Mouse (Mus musculus): ENCODE data around the gene Itga8.

Gene Itga8

DNA sequence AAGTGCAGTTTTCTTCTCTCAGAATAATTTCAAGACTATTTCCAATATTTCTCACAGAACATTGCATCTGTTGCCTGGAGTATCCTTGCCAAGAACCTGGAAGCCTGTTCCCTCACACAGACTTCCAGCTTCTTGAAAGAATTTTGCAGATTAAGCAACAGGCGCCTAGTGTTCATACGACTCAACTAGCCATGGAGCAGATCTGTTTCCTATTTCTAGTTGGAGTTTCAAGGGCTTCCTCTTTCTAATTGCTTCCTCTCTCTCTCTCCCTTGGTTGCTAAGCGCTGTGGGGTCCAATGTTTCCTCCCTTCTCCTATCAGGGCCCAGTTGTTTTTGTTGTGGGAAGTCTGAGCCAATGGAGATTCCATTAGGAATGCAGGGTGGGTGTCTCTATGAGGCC, 7.7 kb downstream of the Itga8 start:
- DNase-seq (ENCODE audit: low read depth, low spot score): no peak

DNA sequence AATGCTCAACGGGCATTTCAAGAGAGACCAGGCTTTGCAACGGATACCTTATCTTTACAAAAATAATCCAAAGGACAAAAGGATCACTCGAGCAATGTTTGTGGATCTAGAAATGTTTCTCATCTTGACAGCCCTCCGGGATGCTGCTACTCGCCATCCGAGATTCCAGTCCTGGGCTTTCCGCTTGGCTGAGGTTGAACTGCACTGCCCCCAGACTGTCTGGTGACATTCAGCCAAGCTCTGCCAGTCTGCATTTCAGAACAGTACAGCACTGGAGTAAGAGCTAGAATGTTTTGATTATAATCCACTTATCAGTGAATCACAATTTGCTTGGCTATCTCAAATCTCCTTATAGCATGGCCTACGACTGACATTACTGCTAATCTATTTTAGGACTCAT, 8.3 kb downstream of the Itga8 start:
- DNase-seq (ENCODE audit: low read depth, low spot score): no peak

DNA sequence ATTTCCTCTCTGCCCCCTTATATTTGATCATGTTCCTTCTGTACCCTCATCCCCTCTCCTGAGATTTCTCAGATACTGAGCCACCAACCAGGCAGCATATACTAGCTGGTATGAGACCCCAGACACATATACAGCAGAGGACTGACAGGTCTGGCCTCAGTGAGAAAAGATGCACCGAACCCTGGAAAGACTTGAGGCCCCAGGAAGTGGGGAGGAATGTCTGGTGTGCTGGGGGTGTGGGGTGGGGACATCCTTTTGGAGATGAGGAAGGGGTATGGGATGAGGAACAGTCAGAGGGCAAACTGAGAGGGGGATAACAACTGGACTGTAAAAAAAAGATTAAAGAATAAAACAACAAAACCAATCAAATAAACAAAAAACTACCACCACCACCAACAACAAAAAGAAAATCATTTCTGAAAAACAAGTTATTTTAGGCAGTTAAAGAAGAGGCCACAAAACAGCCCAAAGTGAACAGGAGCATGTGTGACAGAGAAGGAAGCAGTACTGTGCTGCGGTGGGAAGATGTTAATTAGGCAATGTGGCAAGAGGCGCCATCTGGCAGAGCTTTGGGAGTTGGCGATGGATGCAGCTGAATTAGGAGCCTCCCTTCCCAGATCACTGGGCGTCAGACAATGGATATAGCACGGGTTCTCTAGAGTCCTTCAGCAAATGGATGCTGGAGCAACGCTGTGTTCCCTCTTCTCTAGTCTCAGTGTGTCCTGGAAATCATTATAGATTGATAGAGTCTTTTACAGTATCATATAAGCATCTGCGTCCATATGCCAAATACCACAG, 9.5 kb downstream of the Itga8 start:
- no peak for DNase-seq (ENCODE audit: low read depth, low spot score)

DNA sequence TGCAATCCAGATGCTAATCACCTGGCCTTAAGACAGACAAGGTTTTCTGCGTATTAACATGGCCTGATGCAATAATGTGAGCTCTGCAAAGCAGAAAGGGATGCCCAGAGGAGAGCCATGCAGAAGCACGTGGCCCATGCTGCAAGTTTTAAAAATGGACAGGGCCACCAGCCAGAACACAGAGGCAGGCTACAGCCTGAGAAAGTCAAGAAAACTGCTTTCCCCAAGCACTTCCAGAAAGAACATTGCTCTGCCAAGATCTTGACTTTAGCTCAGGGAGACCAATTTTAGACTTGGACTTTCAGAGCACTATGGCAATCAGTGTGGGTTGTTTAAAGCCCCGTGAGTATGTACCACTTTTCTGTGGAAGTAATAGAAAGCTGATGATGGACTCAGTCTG, 11.5 kb downstream of the Itga8 start:
- DNase-seq (ENCODE audit: low read depth, low spot score): no peak

DNA sequence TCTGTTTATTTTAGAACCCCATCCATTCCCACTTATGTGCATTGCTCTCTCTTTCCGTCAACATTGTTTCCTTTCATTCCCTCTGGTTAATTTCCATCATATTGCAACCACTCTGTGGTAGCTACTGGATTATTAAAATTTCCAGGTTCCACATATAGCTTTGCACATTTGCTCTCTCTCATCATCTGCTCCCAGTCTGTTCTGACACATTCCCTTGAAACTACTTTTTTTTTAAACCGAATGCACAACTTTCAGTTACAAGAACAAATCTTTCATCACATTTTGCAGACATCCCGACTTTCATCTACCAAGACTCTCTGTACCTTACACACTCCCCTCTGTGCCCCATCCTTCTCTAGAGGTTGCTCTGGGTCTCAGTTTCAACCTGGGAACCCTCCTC, 13.9 kb downstream of the Itga8 start:
- no peak for DNase-seq (ENCODE audit: low read depth, low spot score)

DNA sequence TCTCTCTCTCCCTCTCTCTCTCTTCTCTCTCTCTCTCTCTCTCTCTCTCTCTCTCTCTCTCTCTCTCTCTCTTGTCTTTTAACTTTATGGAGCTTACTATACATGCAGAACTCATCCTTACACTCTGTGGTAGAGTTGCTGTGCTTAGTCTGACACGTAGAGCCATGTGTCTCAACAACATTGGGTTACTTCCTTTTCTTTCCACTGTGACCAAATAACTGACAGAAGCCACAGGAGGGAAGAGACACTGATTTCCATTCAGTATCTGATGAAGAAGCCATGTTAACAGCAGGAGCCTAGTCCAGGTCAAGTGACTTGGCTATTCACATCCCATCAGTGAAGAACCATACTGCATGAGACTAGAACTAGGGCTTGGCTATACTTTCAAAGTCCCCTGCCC, 21.1 kb downstream of the Itga8 start:
- DNase-seq (ENCODE audit: low read depth, low spot score): no peak

DNA sequence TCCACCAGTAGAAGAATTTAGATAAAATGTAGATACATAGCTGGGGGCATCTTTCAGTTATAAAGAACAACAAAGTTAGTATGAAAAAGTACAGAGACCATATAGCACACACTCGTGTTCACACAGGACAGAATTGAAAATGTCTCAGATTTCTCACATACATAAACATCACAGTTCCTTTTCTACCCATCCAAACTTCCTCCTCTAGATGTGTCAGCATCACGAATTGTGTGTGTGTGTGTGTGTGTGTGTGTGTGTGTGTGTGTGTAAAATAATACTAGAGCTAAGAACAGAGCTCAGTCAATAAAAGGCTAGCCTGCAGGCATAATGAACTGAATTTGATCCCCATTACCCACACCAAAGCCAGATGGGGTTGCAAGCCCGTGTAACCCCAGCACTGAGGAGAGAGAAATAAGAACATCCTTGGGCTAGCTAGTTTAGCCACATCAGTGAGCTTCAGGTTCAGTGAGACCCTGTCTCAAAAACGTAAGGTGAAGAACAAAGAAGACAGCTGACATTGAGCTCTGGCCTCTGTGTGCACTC, 22.6 kb downstream of the Itga8 start:
- no peak for DNase-seq (ENCODE audit: low read depth, low spot score)

DNA sequence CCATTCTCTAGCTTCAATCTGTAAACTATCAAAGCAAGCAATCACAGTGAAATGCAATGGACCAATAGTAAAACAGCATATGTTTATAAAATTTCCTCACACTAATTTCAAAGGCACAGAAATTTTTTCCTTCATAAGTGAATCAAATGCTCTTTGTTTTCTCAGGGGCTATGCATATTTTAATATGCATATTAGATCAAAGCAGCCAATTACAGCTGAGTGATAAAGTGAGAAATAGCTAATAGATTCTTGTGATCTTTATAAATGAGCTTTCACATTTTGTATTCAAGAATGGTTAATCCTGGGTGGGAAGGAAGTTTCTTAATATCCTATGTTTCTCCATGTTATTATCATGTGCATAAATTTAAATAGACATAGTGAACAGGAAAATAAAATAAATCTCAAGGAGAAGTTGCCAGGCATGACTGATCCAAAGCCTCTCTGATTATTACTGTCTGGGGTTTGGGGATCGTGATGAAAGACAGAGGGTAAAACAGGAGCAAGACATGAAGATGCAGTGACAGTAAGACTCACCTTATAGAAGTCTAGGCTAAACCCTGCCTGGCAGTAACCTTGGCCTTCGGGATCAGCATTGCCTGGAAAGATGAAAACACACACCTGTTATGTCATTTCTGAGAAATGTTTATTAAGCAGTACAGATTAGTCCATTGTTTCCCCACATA, 44.9 kb downstream of the Itga8 start:
- no peak for DNase-seq (ENCODE audit: low read depth, low spot score)

DNA sequence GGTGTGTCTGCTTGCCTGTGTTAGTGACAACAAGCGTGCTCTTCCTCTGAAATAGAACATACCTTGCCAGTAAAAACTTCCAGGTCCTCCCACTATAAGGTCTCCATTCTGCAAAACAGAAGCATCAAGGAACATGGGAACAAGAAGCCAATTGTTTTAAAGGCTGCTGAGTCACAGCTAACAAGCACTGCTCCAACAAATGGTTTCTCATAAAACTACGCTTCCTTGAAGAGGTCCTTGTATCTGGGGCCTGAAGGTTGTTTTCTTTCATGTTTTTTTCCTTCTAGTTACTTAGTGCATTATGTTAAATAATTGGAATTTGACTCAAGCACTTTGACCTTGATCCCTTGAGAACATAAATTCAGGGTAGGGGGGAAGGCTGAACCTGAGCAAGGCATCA, 45.8 kb downstream of the Itga8 start:
- DNase-seq (ENCODE audit: low read depth, low spot score): no peak

DNA sequence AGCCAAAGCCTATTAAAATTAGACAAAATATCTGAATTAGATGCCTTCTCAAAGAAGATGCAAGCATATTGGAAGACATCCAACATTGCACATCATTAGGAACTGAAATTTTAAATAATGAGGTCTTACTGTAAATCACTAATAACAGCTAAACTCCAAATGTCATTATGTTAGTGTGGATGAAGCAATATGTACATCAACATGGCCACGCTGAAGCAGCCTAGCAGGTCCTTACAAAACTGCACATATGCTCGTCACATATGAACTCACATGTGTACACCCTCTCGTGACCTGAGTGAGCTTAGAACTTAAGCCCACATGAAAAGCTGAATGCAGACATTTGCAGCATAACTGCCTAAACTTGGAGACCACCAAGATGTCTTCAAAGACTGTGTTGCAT, 66.4 kb downstream of the Itga8 start:
- DNase-seq (ENCODE audit: low read depth, low spot score): no peak

DNA sequence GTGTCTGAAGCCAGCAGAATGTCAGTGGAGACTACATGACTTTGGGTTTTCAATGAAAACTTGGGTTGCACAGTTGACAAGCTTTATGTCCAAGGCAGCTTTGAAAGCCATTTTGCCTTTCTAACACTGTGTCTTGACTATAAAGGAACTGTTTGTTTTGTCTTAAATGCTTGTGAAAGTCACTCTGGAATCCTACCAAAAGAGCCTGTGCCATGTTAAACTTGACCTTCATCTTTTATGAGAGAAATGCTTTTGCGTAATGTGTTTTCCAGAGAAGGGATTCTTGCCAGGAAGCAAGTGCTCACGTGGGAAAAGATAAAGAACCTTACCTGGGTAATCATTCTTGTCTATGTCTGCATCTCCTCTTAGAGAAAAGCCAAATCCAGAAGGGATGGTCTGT, 72.0 kb downstream of the Itga8 start:
- no peak for DNase-seq (ENCODE audit: low read depth, low spot score)

DNA sequence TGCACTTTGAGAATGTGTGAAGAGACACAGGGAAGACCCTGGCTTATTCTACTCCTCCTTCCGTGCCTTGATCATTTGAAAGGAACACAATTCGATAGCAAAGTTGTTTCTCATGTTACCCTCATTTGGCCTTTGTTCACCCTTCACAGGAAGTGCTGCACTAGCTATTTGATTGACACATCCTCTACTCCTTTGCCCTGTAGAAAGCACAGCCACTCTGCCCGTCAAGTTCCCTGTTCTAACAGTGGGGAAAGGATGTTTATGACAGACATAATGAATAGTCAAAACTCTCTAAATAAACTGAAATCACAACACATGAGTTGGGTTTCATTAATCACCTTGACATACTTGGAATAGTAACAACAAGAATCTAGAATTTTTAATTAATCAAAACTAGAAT, 73.4 kb downstream of the Itga8 start:
- no peak for DNase-seq (ENCODE audit: low read depth, low spot score)

DNA sequence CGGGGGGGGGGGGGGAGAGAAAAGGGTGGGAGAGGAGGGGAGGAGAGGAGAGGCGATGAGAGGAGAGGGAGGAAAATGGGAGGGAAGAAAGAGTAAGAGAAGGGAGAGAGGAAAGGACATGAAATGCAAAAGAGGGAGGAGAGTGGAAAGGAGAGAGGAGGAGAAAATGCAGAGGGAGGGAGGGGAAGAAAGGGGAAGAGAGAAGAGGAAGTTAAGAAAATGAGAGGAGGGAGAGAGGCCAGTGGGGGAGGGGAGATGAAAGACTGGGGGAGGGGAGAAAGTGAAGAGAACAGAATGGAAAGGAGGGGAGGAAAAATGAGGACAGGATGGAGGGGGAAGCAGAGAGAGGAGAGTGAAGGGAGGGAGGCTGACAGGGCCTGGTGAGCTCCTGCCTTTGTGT, 74.5 kb downstream of the Itga8 start:
- DNase-seq (ENCODE audit: low read depth, low spot score): no peak

DNA sequence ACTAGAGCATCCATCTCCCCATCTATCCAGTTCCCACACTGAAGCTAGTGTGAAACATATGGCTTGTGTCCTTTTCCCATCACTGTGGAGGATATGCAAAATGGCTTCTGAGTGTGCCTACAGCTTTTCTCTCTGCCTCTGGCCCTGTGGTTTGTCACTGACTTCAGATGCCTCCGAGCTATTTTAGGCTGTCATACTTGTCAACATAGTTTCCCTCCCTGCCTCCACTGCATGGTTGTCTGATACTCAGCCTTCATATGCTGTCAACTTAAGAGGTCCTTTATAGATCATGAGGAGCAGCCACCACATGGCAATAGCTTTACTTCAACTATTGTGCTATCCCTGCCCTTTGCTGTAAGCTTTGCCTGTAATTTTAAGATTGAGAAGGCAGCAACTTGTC, 75.4 kb downstream of the Itga8 start:
- DNase-seq (ENCODE audit: low read depth, low spot score): no peak

DNA sequence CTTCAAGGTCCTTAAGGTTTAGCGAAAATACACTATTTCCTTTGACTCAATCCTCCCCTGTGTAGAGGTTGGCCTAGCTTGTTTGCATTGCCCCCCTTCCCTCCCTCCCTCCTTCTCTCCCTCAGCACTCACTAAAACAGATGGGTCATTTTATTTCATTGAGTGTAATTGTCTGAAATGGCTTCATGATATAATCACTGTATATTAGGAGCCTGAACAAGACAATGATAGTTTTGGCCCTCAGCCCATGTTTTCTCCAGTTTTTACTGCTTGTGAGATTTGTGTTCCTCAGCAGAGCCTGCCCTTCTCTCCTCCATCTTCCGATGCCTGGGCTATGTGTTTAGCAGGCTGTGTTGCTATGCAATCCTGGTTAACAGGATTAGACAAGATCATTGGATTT, 80.1 kb downstream of the Itga8 start:
- DNase-seq (ENCODE audit: low read depth, low spot score): no peak

DNA sequence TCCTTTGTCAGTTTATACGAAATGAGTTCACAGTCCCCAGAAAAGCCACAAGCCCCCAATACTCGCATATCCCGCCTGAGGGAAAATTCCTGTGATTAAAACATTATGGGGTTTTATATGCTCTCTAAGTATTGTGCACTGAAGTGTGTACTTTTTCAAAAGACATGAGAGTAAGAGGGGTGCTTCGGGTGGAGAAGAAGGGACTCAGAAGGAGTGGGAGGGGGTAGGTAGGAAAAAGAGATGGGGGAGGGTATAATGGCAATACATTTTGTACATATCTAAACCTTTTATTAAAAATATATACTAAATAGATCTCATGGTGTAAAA, 88.3 kb downstream of the Itga8 start:
- no peak for DNase-seq (ENCODE audit: low read depth, low spot score)

DNA sequence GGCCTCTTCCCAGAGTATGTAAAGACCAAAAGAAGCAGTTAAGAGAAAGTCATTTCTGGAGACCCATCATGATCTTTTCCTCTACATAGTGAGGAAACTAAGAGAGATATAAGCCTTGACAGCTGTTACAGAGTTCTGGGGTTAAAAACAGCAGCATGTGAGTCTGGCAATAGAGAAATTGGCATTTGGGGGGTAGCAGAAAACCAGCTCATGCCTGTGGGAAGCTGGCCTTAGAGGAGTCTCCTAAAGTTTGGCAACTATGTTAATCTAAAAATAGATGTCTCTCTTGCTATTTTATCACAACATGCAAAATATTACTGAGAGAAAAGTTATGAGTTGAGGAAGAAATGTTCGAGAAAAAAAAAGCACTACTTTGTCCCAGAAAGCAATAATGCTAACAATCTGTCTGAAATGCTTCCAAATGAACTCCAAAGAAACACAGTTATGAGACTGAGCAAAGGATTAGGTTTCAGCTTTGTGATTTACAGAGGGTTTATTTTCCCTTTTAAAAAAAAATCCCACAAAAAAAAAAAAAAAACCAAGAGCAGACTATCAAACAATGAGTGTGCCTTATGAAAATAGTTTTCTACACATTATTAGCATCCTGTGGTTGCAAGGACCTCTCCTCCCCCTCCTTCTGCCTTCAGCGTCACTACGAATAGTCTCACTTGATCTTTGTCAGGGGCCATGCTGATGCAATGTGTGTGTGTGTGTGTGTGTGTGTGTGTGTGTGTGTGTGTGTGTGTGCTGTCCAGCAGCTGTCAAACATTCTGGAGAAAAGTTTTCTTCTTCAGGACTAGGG, 88.9 kb downstream of the Itga8 start:
- DNase-seq (ENCODE audit: low read depth, low spot score): no peak

DNA sequence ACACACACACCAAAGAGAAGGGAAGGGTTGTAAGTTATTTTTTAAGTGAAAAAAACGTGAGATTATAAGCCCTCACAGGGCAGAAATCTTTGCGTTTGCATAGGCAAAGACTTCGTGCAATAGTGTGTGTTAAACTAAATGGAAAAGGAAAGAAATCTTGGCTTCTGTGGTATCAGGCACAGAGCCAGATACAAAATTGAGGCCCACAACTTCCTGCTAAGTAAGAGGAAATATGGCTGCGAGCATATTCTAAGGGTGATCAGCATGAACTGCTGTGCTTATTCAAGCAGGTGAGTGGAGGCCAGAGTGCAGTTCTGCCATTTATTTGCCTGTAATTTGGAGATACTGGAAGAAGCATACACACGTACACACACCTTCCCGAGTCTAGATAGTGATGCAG, 93.6 kb downstream of the Itga8 start:
- no peak for DNase-seq (ENCODE audit: low read depth, low spot score)

DNA sequence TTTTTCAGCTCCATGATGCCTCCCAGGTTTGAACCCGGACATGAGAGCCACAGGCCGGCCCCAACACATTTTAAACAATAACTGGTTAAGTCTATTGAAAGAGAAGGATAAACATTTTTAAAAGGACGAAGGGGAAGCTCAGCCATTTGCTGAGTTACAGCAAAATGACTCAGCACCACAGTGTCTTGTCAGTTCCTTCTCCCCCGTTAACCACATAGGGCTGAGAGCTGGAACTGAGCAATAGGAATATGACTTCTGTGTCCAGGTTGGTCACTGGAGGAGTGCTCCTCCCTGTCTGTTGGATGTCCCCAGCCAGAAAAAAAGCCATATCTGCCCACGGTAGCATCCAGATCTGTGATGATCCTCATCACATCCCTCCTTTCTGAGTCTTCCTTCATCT, 95.4 kb downstream of the Itga8 start:
- no peak for DNase-seq (ENCODE audit: low read depth, low spot score)

DNA sequence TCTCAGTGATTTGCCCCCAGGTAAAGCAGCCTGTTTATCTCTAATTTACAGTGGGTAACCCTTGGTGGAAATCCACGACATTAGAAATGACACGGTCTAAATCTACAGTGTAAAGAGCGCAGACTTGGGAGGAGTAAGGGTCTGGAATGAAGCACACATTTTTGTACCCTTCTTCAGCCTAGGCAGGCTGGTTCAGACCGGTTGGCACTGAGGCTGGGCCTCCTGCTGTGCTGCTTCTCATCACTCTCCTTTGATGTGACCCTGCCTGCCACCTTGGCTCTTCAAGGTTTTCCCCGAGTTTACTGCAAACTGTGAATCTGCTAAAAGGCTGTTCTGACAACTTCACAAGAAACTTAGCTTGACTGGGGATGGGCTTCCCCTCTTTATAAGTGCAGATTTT, 95.8 kb downstream of the Itga8 start:
- no peak for DNase-seq (ENCODE audit: low read depth, low spot score)

DNA sequence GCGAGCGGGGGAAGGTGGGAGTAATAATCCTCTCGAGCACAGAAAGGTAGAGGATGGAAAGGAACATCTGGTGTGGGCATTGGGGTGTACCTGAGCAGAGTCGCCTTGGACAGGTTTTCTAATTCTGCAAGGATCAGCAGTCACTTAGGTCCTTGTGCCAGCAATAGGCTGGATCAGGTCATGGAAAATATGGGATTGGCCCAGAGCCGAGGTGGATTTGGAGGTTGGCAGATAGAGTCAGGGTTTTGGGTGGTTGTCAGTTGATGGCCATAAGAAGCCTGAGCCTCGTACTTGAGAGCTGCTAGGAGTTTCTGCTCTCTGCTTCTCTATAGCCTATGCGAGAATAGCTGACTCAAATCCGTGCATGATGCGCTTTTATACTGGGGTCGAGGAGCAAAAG, 98.5 kb downstream of the Itga8 start:
- no peak for DNase-seq (ENCODE audit: low read depth, low spot score)

DNA sequence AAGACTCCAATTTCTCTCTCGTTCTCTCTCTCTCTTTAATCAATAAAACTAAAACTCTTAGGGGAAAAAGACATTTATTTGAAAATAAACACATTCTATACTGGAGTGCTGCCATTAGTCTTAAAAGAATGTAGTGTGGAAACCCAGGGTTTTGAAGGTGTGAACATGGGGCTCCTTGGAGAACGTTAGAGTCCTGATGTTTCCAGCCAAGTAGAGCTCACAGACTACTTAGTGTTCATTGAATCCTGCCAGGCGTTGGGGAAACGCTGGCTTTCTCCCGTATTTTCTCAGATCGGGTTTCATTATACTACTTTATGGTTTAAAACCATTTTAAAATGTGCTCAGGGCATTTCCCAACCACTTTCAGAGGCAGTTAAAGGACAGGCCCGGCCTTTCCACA, 103.0 kb downstream of the Itga8 start:
- DNase-seq (ENCODE audit: low read depth, low spot score): no peak

DNA sequence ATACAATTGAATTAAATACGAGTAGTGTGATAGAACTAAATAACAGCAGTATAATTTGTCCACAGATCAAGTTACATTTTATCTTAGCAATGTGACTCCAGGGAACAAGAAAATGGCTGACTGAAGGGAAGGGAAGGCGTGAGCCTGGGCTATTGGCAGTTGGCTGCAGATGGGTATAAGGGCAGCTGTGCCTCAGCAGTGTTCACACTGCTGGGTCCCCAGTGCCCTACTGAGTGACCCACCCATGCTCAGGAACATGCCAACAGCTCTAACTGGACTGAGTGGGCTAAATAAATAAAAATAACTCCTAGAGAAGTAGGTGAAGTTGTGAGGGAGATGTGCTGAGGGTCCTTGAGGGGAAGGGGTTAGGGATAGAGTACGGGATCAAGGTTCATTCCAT, 103.5 kb downstream of the Itga8 start:
- DNase-seq (ENCODE audit: low read depth, low spot score): no peak

Data from embryo, embryonic 11.5 days (tissue).